Mouse (Mus musculus) layer of hippocampus, postnatal 10 days (tissue): ENCODE results near the gene Nr2e1. TPM values are rescaled to one million over a fixed set of nuclear protein-coding genes. Genes with fewer than 3 reads are reported as not detected.

Source experiments
- DNase-seq, 2 experiments: peaks; one replicate each; pipeline ENCODE4 v3.0.0; 2021; ENCODE audit warnings: low spot score in 2 of 2
- total RNA-seq, 2 experiments: library from RNA; stranded (reverse); gene quantifications; 2 replicates each; pipeline ENCODE4 v1.2.3; 2021

The Nr2e1 gene
- total RNA-seq, 2 experiments from 2014 or later = 13.1 to 14.1 TPM

DNA sequence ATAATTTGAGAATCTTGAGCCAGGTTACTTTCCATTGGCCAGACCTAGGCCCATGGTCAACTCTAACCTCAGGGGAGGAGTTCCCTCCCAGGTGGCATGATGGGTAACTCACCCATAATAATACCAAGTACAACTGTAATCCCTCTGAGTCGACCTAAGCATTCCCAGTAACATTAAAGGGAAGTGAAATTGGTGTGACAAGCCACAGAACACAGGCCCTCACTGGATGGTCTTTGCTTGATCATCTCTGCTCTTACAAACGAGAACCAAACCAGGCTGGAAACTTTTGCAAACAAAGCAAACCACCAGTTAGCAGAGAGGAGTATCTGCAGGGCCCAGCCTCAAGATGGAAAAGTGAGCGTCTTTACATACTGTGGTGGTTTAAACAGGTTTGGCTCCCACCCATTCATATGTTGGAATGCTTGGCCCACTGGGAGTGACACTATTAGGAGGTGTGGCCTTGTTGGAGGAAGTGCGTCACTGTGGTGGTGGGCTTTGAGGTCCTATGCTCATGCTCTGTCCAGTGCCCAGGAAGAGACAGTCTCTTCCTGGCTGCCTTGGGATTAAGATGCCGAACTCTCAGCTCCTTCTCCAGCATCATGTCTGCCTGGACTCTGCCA is 23.7 kb downstream of the Nr2e1 start:
- DNase-seq = no peak

DNA sequence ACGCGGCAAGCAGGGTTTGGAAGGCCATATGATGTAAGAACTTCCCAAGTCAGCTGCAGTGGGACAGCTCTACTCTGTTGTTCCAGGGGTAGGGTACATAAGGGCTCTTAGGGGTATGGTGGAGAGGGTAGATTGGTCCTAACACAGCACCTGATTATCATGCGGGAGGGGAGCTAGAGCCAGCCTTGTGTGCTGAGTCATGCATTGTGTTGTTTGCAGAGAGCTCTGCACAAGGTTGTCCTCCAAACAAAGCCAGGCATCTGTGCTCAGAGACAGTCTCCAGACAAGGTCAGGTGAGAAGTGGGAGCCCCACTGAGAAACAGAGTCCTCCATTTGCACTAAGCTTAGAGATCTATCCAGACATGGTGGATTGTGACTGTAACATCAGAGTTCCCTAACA is 36.9 kb downstream of the Nr2e1 start:
- DNase-seq = no peak

DNA sequence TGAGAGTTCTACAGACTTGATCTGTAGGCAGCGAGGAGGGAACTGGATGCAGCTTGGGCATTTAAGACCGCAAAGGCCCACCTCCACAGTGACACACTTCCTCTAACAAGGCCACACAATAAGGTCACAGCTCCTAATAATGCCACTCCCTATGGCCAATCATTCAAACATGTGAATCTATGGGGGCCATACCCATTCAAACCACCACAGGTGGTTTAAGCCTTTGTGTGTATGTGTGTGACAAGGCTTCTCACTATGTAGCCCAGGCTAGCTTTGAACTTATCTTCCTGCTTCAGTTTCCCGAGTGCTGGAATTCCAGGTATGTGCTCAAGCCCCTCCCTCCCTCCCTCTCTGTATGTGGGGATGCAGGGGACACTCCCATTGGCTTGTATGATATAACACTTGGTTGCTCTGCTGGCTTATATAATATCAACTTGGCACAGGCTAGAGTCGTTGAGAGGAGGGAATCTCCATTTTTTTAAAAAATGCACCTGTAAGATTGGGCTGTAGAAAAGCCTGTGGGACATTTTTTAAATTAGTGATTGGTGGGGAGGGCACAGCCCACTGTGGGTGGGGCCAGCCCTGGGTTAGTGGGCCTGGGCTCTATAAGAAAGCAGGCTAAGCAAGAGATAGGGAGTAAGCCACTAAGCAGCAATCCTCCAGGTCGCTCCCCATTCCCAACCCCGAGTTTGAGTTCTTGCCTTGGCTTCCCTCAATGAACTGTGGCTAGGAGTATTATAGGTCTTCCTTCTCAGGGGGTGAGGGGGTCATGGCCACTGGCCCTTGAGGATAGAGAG is 37.5 kb downstream of the Nr2e1 start:
- no peak for DNase-seq

DNA sequence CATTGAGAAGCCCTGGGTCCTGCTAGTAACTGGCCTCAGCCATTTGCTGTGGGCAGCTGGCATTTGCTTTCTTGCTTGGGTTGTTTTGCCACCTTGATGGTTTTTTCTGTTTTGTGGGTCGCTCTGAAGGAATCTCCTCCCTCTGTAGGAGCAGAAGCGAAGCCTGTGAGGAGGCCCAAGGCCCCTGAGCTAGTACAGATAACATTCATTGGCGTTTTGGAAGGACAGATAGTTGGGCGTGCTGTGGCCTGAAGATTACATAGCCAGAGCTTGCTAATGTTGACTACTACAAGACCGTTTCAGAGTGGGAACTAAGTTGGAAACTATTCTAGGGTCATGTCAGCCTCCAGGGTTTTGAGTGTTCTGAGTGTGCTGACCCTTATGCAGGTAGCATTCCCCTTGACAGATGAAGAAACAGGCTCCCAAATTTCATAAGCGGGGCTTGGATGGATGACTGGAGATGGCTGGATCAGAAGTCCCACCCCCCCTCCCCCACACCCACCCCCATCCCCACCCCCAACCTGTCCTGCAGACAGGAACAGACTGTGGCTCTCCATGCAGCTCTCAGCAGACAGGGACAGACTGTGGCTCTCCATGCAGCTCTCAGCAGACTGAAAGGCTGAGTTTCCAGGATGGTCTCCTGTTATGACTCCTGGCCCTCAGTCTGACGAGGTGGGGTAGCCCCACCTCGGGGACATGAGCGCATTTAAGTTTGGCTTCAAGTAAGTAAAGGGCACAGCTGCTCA is 45.7 kb downstream of the Nr2e1 start:
- DNase-seq = no peak

DNA sequence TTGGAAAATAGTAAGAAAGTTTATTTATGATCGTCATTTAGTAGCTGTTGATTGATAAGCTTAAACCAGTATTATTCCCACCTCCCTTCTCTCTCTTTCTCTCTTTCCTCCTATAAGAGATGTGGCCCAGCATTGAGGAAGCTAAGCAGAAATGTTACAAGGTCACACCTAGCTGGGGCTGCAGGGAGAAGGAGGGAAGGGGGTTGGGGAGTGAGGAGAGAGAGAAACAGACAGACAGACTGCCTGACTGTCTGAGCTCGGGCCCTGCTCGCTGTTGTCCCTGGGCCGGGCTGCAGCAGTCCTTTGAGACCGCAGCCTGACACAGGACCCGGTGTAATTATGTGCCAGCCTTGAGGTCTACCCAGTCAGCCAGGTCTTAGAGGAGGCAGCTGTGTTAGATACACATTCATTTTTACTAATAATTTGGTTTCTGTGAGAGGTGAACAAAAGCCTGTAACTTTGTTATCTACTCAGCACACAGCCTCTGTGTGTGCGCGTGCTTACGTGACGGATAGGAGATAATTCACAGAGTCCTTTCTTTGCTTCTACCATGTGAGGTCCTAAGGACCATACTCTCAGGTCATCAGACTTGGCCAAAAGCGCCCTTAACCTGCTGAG is 49.5 kb downstream of the Nr2e1 start:
- DNase-seq = no peak

DNA sequence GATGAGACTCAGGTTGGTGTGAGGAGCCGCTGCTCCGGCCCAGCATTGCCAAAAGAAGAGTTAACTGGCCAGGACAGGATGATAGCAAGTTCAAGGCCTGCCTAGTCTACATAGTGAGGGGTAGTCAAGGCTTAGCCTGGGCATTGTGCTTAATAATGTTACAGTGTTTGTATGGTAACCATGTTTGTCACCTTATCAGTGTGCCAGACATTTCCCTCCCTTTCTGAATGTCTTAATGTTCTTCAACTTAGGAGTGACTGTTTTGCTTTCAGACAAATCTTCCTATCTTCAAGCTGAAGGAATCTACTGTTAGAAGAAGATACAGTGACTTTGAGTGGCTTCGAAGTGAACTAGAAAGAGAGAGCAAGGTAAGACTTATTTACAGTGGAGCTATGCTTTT is 57.8 kb downstream of the Nr2e1 start:
- no peak for DNase-seq

DNA sequence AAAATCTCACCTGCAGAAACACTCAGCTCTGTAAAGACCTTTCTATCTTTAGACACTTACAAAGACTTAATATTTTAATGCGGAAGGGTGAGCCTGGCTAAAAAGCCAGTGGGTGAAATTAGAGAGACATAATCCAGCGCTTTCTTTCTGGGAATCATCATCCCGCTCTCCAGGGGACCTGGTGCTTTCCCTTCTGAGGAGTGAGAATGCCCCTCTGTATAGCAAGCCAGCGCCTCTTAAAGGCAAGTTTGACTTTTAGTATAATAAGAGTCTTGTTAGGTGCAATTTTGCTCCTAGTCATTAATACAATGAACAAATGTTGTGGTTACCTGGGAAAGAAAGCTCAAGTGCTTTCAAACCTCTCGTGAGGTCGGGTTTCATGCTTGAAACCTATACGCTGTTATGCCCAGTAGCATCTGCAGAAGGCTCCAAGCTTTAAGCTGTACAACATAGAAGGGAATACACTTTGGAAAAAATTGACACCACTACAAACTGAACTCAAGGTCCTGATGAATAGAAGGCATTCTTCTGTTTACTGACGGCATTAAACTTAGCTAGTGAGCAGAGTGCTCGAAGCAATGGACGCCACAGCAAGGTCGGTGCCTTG is 59.8 kb downstream of the Nr2e1 start:
- DNase-seq = no peak

DNA sequence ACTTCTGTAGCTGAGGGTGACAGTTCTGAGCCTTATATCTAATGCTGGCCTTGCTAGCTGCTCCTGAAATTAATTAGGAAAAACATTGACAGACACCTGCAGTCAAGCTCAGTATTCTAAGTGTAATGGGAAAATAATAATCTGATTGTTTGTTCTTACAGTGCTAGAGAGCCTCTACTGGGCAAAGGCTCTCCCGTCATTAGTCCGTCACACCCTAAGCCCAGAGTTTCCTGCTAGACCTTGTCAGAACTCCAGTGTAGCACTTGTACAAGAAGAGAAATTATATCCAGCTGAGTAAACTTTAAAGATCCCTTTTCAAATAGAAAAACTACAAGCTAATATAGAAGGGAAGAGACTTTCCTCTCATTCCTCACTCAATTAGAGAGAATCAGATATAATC is 60.5 kb downstream of the Nr2e1 start:
- no peak for DNase-seq

DNA sequence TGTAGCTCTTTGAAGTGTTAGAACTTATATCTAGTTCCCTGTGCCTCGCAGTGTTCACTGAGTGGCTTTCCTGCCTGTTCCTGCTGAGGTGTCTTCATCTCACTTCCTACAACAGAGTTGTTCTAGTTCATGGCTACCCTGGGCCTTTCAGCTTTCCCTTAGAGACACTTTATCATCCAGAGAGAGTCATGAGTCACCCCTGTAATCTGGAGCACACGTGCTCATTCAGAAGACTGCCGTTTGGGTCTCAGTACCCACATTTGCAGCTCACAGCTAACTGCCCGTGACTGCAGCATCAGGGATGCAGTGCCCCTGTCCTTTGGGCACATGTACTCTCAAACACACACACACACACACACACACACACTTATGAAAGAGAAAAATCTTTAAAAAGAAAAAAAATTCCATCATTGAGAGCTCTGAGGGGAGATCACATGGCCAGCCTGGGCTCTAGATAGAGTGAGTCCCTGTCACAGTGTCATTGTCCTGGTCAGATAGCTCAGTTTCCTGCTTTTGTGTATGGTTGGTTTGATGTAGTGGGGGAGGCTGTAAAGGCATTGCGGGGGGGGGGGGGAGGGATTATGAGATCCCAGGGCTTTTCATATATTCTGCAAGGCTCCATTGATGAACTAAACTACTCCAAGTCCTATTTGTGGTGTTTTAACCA is 62.0 kb downstream of the Nr2e1 start:
- no peak for DNase-seq

DNA sequence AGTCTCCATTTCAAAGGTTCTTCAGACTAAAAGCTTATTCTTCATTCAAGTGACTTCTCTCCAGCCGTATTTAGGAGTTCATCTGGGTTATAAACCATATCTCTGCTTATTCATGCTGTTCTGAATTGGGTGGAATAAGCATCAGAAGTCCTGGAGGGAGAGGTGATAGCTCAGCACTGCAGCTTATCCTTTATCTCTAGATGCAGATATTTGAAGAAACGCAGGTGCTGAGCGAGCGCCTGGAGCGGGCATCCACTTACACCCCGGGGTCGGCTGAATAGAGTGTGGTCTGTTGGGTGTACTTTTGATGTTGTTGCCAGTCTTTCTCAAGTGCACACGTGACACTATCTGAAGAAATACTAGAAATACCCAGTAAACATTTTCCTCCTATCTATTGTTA is 65.1 kb downstream of the Nr2e1 start:
- DNase-seq = no peak

DNA sequence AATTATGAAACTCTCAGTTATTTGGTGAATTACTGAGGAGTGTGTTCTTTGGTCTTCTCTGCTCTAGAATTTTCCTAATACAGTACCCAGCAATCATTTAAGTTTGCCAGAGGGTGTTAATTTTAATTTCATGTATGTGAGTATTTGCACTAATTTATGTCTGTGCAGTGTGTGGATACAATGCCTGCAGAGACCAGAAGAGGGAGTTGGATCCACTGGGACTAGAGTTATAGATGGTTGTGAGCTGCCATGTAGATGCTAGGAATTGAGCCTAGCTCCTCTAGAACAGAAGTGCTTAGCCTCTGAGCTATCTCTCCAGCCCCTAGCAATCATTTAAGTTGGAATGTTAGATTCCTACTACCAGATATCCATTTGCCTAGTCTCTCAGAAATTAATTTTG is 69.3 kb downstream of the Nr2e1 start:
- no peak for DNase-seq

Other genes starting within 250 kb of the Nr2e1 start
- 10 to 100 TPM in 1 of 2 experiments, 1 to 10 TPM in 1; 9.6 to 10.6 TPM for gene Afg1l, start 105.1 kb downstream of the Nr2e1 start, total RNA-seq
- 100 to 1,000 TPM; 204 to 214 TPM for gene Snx3, start 81.6 kb downstream of the Nr2e1 start, total RNA-seq
- gene Ostm1, start 190 bp upstream of the Nr2e1 start, total RNA-seq = 10 to 100 TPM; 42.9 to 45.4 TPM
- 10 to 100 TPM; 39.2 to 49.4 TPM for gene Sec63, start 177.9 kb upstream of the Nr2e1 start, total RNA-seq